8 mouse cellular contexts compared by ENCODE assay signal in the genomic region with DNA sequence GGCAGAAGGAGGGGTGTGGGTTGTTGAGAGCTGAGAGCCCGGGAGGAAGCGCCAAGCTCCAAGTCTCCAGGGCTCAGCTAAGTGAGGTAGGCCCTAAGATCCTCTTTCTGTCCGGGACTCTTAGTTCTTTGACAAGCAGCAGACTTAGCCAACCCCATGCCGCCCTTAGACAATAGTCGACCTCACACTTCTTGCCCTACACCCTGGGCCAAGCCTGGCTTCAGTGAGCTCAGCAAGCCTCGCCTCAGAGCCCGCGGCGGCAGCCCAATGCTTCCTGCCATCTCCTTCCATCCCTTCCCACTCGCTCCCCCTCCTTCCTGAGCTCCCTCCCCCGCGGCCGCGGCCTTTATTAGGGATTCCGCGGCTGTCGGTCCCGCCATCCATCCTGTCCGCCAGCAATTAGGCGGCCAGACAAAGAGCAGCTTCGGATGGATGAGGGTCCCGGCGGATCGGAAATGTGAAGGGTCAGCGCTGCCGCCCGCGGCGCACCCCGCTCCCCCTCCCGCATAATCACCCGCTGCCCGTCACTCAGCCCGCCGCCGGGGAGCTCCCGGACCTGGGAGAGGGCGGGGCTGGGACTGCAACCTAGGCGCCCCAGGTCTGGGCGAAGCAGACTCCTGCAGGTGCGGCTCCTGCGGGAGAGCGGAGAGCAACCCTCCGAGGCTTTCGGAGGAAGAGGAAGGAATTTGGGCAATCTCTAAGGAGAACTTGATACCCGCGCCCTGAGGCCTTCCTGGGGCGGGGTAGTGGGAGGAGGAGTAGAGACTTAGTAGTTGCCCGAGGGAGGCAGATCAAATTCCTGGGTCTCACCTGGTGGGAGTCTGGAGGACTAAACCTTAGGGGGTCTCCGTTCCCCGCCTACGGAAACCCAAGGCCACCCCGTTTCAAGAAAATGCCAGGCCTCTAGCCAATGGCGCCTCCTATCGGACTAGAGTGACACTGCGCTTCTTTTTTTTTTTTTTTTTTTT. TPM values are rescaled to one million over a fixed set of nuclear protein-coding genes. Genes with fewer than 3 reads are reported as not detected.
DNase-seq lines count a peak whose midpoint lies in the region; ATAC-seq and TF ChIP-seq lines count a peak whose summit lies in the region.

No protein-coding gene starts in this region.

- peak; percentile 29; the same call in 1 of the 2 replicates for ATAC-seq in heart, embryonic 12.5 days (ENCODE audit: insufficient number of reproducible peaks, low FRiP score)

- peaks cover 95% of the 10 kb centered on the region for H3K27me3 ChIP-seq in heart, embryonic 12.5 days (replicated peaks)
- H3K27me3 ChIP-seq in small intestine, adult 2 months (ENCODE audit: control insufficient read depth, insufficient read depth, low read length): peaks cover 55% of the 10 kb centered on the region

- 1% methylated on average over 56 of the region's 56 CpGs for WGBS in heart, embryonic 12.5 days
- 5% methylated on average over 56 of the region's 56 CpGs for WGBS in small intestine, adult 2 months

- no peaks in the 10 kb centered on the region for H3K9me3 ChIP-seq in heart, embryonic 12.5 days (replicated peaks)

- intact Hi-C loops in left cerebral cortex, postnatal 14 days (cut with DNase I): no loop called here

- peak; percentile 36 to 43 for DNase-seq in left cerebral cortex, postnatal 14 days (ENCODE audit: low spot score in 2 of 2)
- no peak for DNase-seq in left cerebral cortex, adult 8-10 months (ENCODE audit: low spot score in 2 of 2)
- peak; percentile 64 to 65 for DNase-seq in cerebellum, postnatal 25 days
- peak; percentile 73 for DNase-seq in kidney, postnatal 10 days
- DNase-seq in lung, postnatal 14 days: peak; percentile 28
- DNase-seq in thymus, adult 18-20 months: no peak

- H3K36me3 ChIP-seq in heart, embryonic 12.5 days: no peaks in the 10 kb centered on the region
- no peaks in the 10 kb centered on the region for H3K36me3 ChIP-seq in small intestine, adult 2 months (ENCODE audit: control insufficient read depth, insufficient read depth, low read length)

- no peak overlapping the region for H3K27ac ChIP-seq in heart, embryonic 12.5 days (ENCODE audit: poor library complexity, severe bottlenecking)
- no peak overlapping the region for H3K27ac ChIP-seq in small intestine, adult 2 months (ENCODE audit: insufficient read depth, low read depth, low read length)

- no peak for TF ChIP-seq POLR2A in small intestine, adult 2 months (IDR thresholded peaks at IDR 0.05; ENCODE audit: low read depth, low read length)

- peak; percentile 63; the same call in 1 of the 2 replicates for TF ChIP-seq CTCF in small intestine, adult 2 months (IDR thresholded peaks at IDR 0.05; ENCODE audit: extremely low read depth, insufficient read length, insufficient replicate concordance, low read depth, low read length)

- H3K4me3 ChIP-seq in heart, embryonic 12.5 days: peak overlapping the region; percentile 55
- peak overlapping the region; percentile 46 for H3K4me3 ChIP-seq in small intestine, adult 2 months (ENCODE audit: low read depth, low read length)

- peak overlapping the region; percentile 91 for H3K4me2 ChIP-seq in heart, embryonic 12.5 days

- peaks cover 51% of the 10 kb centered on the region for H3K4me1 ChIP-seq in heart, embryonic 12.5 days (replicated peaks)
- peaks cover 15% of the 10 kb centered on the region for H3K4me1 ChIP-seq in small intestine, adult 2 months (ENCODE audit: control insufficient read depth, insufficient read depth, insufficient read length, low read length)

- H3K9ac ChIP-seq in heart, embryonic 12.5 days: peak overlapping the region; percentile 68

RNA-seq across cellular contexts. Expression of gene Dnajc22, which starts 0.6 kb away (rescaled TPM):
- not detected for total RNA-seq in left cerebral cortex, postnatal 14 days (2021)
- total RNA-seq in left cerebral cortex, adult 8-10 months (2022): under 1 TPM in 3 of 4 experiments, not detected in 1; 0.30 to 0.56 (median 0.34) TPM
- polyA plus RNA-seq in heart, embryonic 12.5 days (2016; fragmentation: Nextera tagmentation; extraction: Ambion mirVana): 1.2 TPM in 2 replicates
- polyA plus RNA-seq in small intestine, adult 2 months (2012; rRNA removed): 24.6 and 43.2 TPM in 2 replicates

RNA-seq across cellular contexts. Expression of gene C1ql4, which starts 6.0 kb away (rescaled TPM):
- not detected for total RNA-seq in left cerebral cortex, postnatal 14 days (2021)
- total RNA-seq in left cerebral cortex, adult 8-10 months (2022): not detected
- 0.34 and 0.46 TPM in 2 replicates for polyA plus RNA-seq in heart, embryonic 12.5 days (2016; fragmentation: Nextera tagmentation; extraction: Ambion mirVana)
- not detected in 2 replicates for polyA plus RNA-seq in small intestine, adult 2 months (2012; rRNA removed)

RNA-seq across cellular contexts. Expression of gene Troap, which starts 19.2 kb away (rescaled TPM):
- total RNA-seq in left cerebral cortex, postnatal 14 days (2021): 1 to 10 TPM; 1.0 to 1.1 TPM
- under 1 TPM in 2 of 4 experiments, not detected in 2; 0.74 to 0.95 TPM for total RNA-seq in left cerebral cortex, adult 8-10 months (2022)
- 27.2 and 28.0 TPM in 2 replicates for polyA plus RNA-seq in heart, embryonic 12.5 days (2016; fragmentation: Nextera tagmentation; extraction: Ambion mirVana)
- polyA plus RNA-seq in small intestine, adult 2 months (2012; rRNA removed): 5.3 and 9.0 TPM in 2 replicates

RNA-seq across cellular contexts. Expression of gene Spats2, which starts 32.1 kb away (rescaled TPM):
- total RNA-seq in left cerebral cortex, postnatal 14 days (2021): 10 to 100 TPM; 36.7 to 37.2 TPM
- 10 to 100 TPM; 29.7 to 34.1 (median 33.2) TPM for total RNA-seq in left cerebral cortex, adult 8-10 months (2022)
- 57.2 and 58.5 TPM in 2 replicates for polyA plus RNA-seq in heart, embryonic 12.5 days (2016; fragmentation: Nextera tagmentation; extraction: Ambion mirVana)
- polyA plus RNA-seq in small intestine, adult 2 months (2012; rRNA removed): 1.6 and 3.9 TPM in 2 replicates

RNA-seq across cellular contexts. Expression of gene Prph, which starts 38.6 kb away (rescaled TPM):
- 1 to 10 TPM; 1.7 to 6.2 TPM for total RNA-seq in left cerebral cortex, postnatal 14 days (2021)
- total RNA-seq in left cerebral cortex, adult 8-10 months (2022): 1 to 10 TPM in 3 of 4 experiments, under 1 TPM in 1; 0.73 to 1.5 (median 1.2) TPM
- 0.22 and 0.50 TPM in 2 replicates for polyA plus RNA-seq in heart, embryonic 12.5 days (2016; fragmentation: Nextera tagmentation; extraction: Ambion mirVana)
- 4.6 and 4.8 TPM in 2 replicates for polyA plus RNA-seq in small intestine, adult 2 months (2012; rRNA removed)

Comparison
In these comparisons a context has a peak if more than half of its experiments do, and no peak if none do; other contexts are left out.
1. DNase-seq: peak in left cerebral cortex, postnatal 14 days (2 of 2), cerebellum, postnatal 25 days (2 of 2), kidney, postnatal 10 days (single experiment) and lung, postnatal 14 days (single experiment); none in left cerebral cortex, adult 8-10 months (0 of 2) and thymus, adult 18-20 months (0 of 2).